Mouse (Mus musculus) megakaryocyte-erythroid progenitor cell, adult 5-6 weeks (primary cell): ENCODE data around the gene Elmod3. TPM values are rescaled to one million over a fixed set of nuclear protein-coding genes. Genes with fewer than 3 reads are reported as not detected.
A peak's percentile ranks its signal among the peaks of the same experiment; 100 is the strongest.

Experiments
- ATAC-seq: replicated peaks from 2 replicates; pipeline ENCODE4 v1.8.0; 2016; ENCODE audit warnings: mild to moderate bottlenecking, inconsistent platforms; ENCODE audit not compliant: severe bottlenecking, poor library complexity, low FRiP score, low TSS enrichment
- total RNA-seq, 2 experiments: library from RNA; stranded (forward) in 1 of 2; stranded (reverse) in 1 of 2; fragments of 200-1000, 215-1000 nt in 1 of 2; fragments of >200 nt in 1 of 2; fragmentation: Nextera tagmentation in 1 of 2; gene quantifications; 2 replicates each; pipeline ENCODE4 v1.2.3; 2014 to 2017

The Elmod3 gene
- total RNA-seq, 2 experiments from 2014 or later, result 6.6 to 16.2 TPM

DNA sequence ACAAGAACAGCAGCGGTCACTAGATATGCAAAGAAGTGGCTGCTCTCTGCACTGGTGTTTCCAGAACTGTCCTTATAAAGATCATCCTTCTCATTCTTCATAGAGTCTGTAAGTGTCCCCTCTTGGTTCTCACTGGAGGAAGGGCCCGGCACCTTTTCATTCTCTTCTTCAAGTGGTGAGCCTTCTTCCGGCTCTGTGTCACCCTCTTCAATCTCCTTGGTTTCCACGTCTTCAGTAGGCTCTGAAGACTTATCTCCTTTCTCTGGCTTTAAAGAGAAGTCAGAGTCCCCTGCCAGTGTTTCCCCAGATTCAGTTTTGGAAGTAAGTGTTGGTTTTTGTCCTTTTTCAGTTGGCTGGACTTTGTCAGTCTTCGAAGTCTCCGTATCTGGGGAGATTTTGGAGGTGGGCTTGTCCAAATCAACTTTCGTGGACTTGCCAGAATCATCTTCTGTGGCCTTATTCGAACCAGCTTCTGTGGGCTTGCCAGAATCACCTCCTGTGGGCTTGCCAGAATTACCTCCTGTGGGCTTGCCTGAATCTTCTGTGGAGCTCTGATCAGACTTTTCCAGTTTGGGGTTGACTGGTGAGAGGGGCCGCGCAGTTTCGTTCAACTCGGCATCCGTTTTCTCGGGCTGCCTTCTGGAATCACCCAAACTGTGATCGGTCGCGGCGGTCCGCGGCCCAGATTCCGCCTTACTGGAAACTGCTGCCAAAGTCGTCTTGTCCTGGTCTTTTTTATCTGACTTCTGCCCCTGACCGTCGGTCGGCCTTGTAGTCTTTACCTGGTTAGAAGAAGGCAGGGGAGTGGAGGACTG is 17.6 kb upstream of the Elmod3 start:
- ATAC-seq, result 0 out of 2 replicates have a peak, but pooled peaks have one; percentile 9

DNA sequence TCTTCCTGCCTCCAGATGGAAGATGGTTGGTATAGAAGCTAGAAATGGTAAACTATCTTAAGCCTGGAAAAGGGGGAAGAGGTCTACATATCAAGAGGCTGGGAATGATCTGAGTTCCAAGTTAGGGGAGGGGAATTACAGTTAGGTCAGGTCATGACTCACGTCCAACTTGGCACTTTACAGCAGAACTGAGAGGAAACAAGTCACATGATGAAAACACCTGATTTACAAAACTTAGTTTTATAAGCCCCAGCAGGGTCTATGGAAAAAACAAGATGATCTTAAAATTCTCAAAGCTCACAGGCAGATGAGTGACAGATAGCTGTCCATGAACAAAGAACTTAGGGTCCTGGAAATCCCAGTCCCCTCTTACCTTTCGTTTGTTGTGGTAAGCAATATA is 16.9 kb upstream of the Elmod3 start:
- ATAC-seq, result no peak

DNA sequence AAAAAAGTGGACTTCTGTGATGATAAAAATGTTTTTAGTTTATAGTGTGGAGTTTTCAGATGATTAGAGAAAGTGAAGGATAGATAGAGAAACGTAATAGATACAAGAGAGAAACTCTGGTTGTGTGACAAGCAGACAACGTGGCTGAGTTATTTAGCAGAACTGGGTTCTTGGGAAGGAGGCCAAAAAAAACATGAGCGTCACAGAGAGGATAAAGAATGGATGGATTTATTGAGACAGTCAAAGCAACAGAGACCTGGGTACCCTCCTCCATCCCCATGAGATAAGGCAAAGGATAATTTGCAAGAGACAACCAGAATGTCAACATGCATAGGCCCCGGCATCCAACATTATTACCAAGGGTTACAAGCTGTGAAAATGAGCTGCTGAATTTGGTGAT is 12.0 kb upstream of the Elmod3 start:
- no peak for ATAC-seq

DNA sequence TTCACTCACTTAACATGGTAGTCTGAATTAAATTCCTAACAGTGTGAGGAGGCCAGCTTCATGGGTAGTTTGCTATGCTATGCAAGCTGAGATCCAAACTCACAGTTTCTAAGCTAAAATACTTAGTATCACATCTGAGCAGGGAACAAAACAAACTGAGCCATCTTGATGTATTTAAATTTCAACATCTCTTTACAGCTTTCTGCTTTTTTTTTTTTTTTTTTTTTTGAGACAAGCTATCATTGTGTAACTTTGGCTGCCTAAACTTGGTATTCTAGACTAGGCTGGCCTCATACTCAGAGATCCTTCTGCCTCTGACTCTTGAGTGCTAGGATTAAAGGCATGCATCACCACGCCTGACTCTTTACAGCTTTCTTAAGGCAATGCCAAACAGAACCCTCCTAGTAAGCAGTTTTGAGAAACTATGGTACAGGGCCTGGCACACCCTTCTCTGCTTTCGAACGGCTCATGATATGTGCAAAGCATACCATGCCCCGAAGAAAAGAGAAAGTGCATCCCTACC is 10.5 kb upstream of the Elmod3 start:
- no peak for ATAC-seq

- ATAC-seq, result no peak
Observed at GRCm38 (mm10) chr6:72607676-72608075, 9.5 kb upstream of the Elmod3 start.

- ATAC-seq, result no peak
Observed at GRCm38 (mm10) chr6:72607060-72607459, 8.8 kb upstream of the Elmod3 start.

GRCm38 (mm10) chr6:72604066-72604465 is 5.9 kb upstream of the Elmod3 start:
- ATAC-seq, result no peak

DNA sequence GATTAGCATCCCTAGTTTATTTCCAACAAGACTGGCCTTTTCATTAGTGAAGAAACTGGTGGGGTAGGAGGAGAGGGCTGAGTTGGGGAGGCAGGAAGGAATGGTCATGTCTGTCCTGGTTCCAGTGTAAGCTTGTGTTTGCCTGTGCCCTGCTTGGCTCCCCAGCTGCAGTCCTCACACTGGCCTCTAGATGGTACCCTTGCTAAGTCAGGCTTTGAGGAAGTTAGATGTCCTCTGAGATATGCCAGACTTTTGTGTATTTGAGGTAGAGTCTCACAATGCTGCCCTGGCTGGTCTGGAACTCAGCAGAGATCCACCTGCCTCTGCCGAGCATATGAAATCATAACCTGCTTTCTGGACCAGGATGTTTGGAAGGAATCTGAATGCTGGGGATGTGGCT is 3.5 kb upstream of the Elmod3 start:
- ATAC-seq, result peak; percentile 67

DNA sequence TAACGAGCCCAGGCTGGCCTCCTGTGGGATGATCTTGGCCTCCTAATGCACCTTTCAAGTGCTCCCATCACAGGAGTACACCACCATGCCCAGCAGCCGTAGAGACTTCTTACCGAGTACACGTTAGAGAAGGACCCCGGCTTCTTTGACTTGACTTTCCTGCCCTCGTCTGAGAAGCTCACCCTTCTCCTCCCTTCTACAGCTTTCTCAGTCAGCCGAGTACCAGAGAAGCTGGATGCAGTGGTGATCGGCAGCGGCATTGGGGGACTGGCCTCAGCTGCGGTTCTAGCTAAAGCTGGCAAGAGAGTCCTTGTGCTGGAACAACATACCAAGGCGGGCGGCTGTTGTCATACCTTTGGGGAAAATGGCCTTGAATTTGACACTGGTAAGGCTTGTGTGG is 2.6 kb upstream of the Elmod3 start:
- ATAC-seq, result no peak

DNA sequence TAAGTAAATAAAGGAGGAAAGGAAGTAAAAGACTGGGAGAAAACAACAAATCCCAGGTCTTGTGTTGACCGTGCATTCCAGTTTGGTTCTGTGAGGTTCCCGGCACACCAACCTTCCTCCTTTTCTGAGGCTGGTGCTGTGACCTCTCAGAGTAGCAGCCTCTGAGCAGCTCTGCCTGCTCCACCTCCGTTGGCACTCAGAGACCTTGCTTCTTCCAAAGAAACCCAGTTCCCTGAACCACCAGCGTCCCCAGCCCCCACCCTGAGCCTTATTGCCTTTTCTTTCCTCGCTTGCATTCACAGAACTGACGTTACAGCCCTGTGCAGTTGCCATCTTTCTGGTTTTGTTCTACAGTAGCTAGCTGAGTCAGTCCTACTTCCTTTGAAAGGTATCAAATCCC is 2.0 kb upstream of the Elmod3 start:
- no peak for ATAC-seq

- ATAC-seq, result no peak
Observed at GRCm38 (mm10) chr6:72598791-72599557, 761 bp upstream of the Elmod3 start.

DNA sequence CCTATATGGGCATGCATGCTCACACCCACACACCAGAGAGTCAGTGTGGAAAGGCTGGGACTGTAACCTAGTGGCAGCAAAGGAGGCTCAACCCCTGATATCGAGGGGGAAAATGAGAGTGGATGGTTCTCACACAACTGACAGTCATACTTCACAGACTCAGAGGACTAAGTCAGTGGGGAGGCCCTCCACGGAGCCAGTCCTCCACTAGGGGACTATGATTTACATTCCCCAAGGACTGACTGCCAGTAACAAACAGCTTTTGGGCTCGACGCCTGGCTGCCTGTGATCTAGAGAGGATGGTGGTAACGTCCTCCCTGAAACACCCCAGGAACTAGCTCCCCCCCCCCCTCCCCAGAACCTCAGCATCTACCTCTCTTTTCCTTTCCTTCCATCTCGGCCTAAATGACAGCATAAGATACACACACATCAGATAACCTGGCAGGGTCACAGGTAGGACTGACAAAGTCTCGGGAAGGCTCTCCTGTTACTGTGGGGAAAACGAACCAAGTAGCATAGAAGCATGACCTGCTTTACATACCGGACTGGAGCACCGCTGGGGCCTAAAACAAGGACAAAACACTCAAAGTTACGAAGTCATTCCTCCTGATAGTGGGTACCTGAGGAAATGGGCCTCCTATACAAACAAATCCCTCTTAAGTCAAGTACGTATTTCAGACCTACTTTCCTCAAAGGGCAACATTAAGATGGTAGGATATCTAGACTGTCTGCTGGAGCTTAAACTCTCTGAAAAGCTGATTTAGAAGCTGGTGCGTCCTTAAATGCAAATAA is 934 bp downstream of the Elmod3 start:
- no peak for ATAC-seq

GRCm38 (mm10) chr6:72593914-72594313 is 4.3 kb downstream of the Elmod3 start:
- ATAC-seq, result no peak

DNA sequence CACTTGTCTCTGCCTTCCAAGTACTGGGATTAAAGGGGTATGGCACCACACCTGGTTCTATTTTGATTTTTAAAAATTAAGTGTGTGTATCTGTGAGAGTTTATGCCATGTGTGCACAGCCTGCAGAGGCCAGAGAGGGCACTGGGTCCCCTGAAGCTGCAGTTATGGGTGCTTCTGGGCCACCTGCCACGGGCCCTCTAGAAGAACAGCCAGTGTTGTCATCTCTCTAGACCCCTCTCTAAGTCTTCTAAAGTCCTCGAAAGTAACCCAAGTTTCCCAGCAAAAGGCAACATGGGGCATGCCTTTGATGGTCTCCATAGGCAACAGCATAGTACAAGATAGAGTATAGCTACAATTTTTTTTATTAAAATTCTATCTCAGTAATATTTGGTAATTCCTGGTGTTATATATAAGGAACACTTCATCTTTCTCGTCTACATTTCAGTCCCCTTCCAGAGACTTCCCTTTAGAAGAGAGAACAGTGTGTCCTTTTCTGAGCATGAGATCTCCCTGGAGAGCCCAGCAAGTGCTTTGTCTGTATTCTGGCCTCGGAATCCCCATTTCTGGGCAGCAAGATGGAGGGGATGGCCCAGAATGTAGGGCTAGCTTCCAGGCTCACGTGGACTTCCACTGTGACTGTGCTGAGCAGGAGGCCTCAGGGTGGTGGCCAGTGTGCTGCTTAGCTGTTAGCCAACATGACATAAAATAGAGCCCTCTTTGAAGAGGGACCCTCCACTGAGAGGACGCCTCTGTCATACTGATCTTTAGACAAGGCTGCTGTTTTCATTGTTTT is 5.0 kb downstream of the Elmod3 start:
- ATAC-seq, result no peak

DNA sequence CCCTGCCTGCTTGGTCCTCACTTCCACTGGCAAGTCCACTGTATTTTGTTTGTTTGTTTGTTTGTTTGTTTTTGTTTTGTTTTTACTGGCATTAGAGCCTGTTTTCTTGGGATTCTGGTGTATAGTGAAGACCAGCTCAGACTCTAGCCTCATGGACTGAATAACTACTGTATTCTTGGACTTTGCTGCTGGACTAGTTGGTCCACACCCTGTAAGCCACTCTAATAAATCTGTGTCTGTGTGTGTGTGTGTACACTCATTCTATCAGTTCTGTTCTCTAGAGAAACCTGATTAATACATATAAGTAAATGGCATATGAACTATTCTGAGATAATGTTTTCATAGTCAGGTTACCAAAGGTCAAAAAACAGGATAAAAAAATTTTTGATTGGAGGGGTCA is 8.1 kb downstream of the Elmod3 start:
- ATAC-seq, result no peak

DNA sequence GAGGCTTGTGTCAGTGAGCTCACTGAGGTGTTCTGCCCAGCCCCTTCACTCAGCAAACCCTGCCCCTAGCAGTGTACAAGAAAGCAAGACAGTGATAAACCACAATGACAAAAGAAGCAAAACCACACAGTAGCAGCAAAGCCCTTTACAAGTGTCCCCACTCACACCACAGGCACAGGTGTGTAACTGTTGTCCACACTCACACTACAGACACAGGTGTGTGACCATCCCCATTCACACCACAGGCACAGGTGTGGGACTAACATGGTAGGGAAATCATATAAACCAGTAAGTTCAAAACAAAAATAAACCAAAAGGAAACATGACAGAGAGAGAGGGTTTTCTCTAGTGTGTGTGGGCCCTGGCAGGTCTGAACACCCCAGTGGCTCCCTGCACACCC is 9.9 kb downstream of the Elmod3 start:
- ATAC-seq, result no peak

- ATAC-seq, result no peak
Observed at GRCm38 (mm10) chr6:72586701-72587100, 11.5 kb downstream of the Elmod3 start.

- no peak for ATAC-seq
Observed at GRCm38 (mm10) chr6:72584154-72584553, 14.1 kb downstream of the Elmod3 start.

DNA sequence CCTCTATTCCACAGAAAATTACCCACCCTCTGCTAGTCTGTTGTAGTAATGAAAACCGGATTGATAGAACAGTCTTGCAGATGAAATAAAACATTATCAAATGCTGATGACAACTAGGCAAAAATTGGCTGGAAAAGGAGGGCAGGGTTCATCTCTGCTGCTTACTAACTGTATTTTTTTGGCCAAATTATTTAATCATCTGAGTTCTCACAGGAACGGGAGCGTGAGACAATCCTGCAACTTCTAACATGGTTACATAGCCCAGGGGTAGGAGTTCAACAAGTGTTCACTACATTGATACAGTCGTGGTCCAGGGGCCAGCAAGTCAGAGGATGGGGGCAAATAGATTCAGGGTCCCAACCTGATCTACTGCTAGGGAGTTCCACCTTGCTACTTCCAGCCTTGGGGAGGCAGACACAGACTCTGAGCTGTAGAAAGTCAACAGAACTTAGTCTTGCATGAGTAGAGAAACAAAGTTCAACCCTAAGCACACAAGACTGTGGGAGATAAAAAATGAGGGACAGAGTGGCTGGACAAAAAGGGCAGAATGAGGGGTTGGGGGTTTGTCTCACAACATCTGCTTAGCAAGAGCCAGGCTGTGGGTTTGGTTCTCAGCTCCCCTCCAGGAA is 14.9 kb downstream of the Elmod3 start:
- no peak for ATAC-seq
